Mouse (Mus musculus) MEL (cell line): ENCODE measurements around the gene Tfpi. TPM values are rescaled to one million over a fixed set of nuclear protein-coding genes. Genes with fewer than 3 reads are reported as not detected.

Experiments used
- DNase-seq: peaks from one replicate; pipeline ENCODE4 v3.0.0; 2011; ENCODE audit warnings: low read depth, low spot score
- H3K27ac ChIP-seq: 2 replicates; pipeline ENCODE4 v1.5.1; 2012; ENCODE audit warnings: low read depth, mild to moderate bottlenecking, control low read depth, low read length, moderate library complexity; ENCODE audit not compliant: control insufficient read depth
- H3K27me3 ChIP-seq, 2 experiments: fragments of 150-350 bp in 1 of 2; sonication (generic) in 1 of 2; 2 replicates each; pipeline ENCODE4 v1.6.1; 2012; ENCODE audit warnings: low read length in 2 of 2, mild to moderate bottlenecking in 2 of 2, improper control_type of control experiment in 1 of 2, moderate library complexity in 1 of 2; ENCODE audit not compliant: insufficient read depth in 2 of 2, control insufficient read depth in 1 of 2
- H3K36me3 ChIP-seq, 2 experiments: 2 replicates each; pipeline ENCODE4 v1.6.1; 2012 to 2014; ENCODE audit warnings: low read length in 2 of 2, improper control_type of control experiment in 1 of 2, inconsistent platforms in 1 of 2, mild to moderate bottlenecking in 1 of 2; ENCODE audit not compliant: insufficient read depth in 2 of 2, control insufficient read depth in 1 of 2
- H3K4me1 ChIP-seq, 2 experiments: fragments of 150-350 bp in 1 of 2; sonication (generic) in 1 of 2; 2 replicates each; pipeline ENCODE4 v1.6.1; 2012; ENCODE audit warnings: low read length in 2 of 2, improper control_type of control experiment in 1 of 2, mild to moderate bottlenecking in 1 of 2; ENCODE audit not compliant: insufficient read depth in 2 of 2, control insufficient read depth in 1 of 2
- H3K4me3 ChIP-seq, 2 experiments: fragments of 150-350 bp in 1 of 2; sonication (generic) in 1 of 2; 2 replicates each; pipeline ENCODE4 v1.5.1; 2012; ENCODE audit warnings: low read depth in 2 of 2, low read length in 2 of 2, mild to moderate bottlenecking in 2 of 2, moderate library complexity in 2 of 2, control low read depth in 1 of 2, improper control_type of control experiment in 1 of 2; ENCODE audit not compliant: control insufficient read depth in 1 of 2, insufficient read depth in 1 of 2
- H3K79me2 ChIP-seq: 2 replicates; pipeline ENCODE4 v1.6.1; 2012; ENCODE audit warnings: mild to moderate bottlenecking, low read length, moderate library complexity; ENCODE audit not compliant: control insufficient read depth, poor library complexity, insufficient read depth
- H3K9ac ChIP-seq: 2 replicates; pipeline ENCODE4 v1.6.1; 2012; ENCODE audit warnings: low read depth, mild to moderate bottlenecking, control low read depth, low read length, moderate library complexity; ENCODE audit not compliant: control insufficient read depth, poor library complexity, severe bottlenecking
- H3K9me3 ChIP-seq: fragments of 150-350 bp; sonication (generic); replicated peaks from 2 replicates; pipeline ENCODE4 v1.6.1; 2012; ENCODE audit warnings: mild to moderate bottlenecking, low read length, improper control_type of control experiment, moderate library complexity; ENCODE audit not compliant: insufficient read depth
- BHLHE40 ChIP-seq: IDR thresholded peaks from 2 replicates; pipeline ENCODE4 v1.6.1; 2012; ENCODE audit warnings: low read depth, mild to moderate bottlenecking, inconsistent platforms, low read length, improper control_type of control experiment, borderline replicate concordance
- CHD2 ChIP-seq: IDR thresholded peaks from 2 replicates; pipeline ENCODE4 v1.6.1; 2011; ENCODE audit warnings: low read length, improper control_type of control experiment
- ELF1 ChIP-seq: IDR thresholded peaks from 2 replicates; pipeline ENCODE4 v1.6.1; 2014; ENCODE audit warnings: low read depth, mild to moderate bottlenecking, inconsistent platforms, low read length, improper control_type of control experiment, moderate library complexity
- HCFC1 ChIP-seq: IDR thresholded peaks from 2 replicates; pipeline ENCODE4 v1.6.1; 2012; ENCODE audit warnings: low read depth, mild to moderate bottlenecking, inconsistent platforms, low read length, improper control_type of control experiment, moderate library complexity
- JUND ChIP-seq: IDR thresholded peaks from 2 replicates; pipeline ENCODE4 v1.6.1; 2011; ENCODE audit warnings: low read depth, mild to moderate bottlenecking, improper control_type of control experiment, low read length
- KAT2A ChIP-seq: conservative IDR thresholded peaks from 2 replicates; pipeline ENCODE4 v1.6.1; 2012; ENCODE audit warnings: low read depth, low read length, improper control_type of control experiment, inconsistent platforms
- MAFK ChIP-seq: IDR thresholded peaks from 2 replicates; pipeline ENCODE4 v1.6.1; 2011; ENCODE audit warnings: low read depth, mild to moderate bottlenecking, low read length, improper control_type of control experiment, borderline replicate concordance
- MAZ ChIP-seq: IDR thresholded peaks from 2 replicates; pipeline ENCODE4 v1.6.1; 2012; ENCODE audit warnings: low read depth, mild to moderate bottlenecking, inconsistent platforms, low read length, improper control_type of control experiment
- MEF2A ChIP-seq: IDR thresholded peaks from 2 replicates; pipeline ENCODE4 v1.6.1; 2014; ENCODE audit warnings: low read depth, mild to moderate bottlenecking, inconsistent platforms, low read length, improper control_type of control experiment; ENCODE audit not compliant: poor library complexity, insufficient replicate concordance, severe bottlenecking; ENCODE audit errors: extremely low read depth
- MXI1 ChIP-seq: IDR thresholded peaks from 2 replicates; pipeline ENCODE4 v1.6.1; 2011; ENCODE audit warnings: mild to moderate bottlenecking, low read depth, low read length, improper control_type of control experiment
- POLR2AphosphoS2 ChIP-seq: IDR thresholded peaks from 2 replicates; pipeline ENCODE4 v1.6.1; 2011; ENCODE audit warnings: low read length, improper control_type of control experiment
- RAD21 ChIP-seq: IDR thresholded peaks from 2 replicates; pipeline ENCODE4 v1.6.1; 2011; ENCODE audit warnings: mild to moderate bottlenecking, low read depth, low read length, improper control_type of control experiment
- SIN3A ChIP-seq: IDR thresholded peaks from 2 replicates; pipeline ENCODE4 v1.6.1; 2012; ENCODE audit warnings: low read length, improper control_type of control experiment, inconsistent platforms
- TAL1 ChIP-seq: IDR thresholded peaks from 2 replicates; pipeline ENCODE4 v1.6.1; 2012; ENCODE audit warnings: mild to moderate bottlenecking, inconsistent platforms, low read length, moderate library complexity, mixed read lengths
- TBP ChIP-seq: IDR thresholded peaks from 2 replicates; pipeline ENCODE4 v1.8.0; 2011; ENCODE audit warnings: low read depth, low read length, improper control_type of control experiment
- USF2 ChIP-seq, 2 experiments: IDR thresholded peaks; 2 replicates each; pipeline ENCODE4 v1.6.1; 2011 to 2012; ENCODE audit warnings: improper control_type of control experiment in 2 of 2, low read length in 2 of 2, borderline replicate concordance in 1 of 2, inconsistent platforms in 1 of 2, low read depth in 1 of 2, mild to moderate bottlenecking in 1 of 2; ENCODE audit not compliant: insufficient read depth in 1 of 2
- ZC3H11A ChIP-seq: IDR thresholded peaks from 2 replicates; pipeline ENCODE4 v1.6.1; 2012; ENCODE audit warnings: low read depth, mild to moderate bottlenecking, inconsistent platforms, low read length, improper control_type of control experiment
- ZMIZ1 ChIP-seq: IDR thresholded peaks from 2 replicates; pipeline ENCODE4 v1.6.1; 2012; ENCODE audit warnings: low read depth, mild to moderate bottlenecking, inconsistent platforms, low read length, improper control_type of control experiment, moderate library complexity
- ZNF384 ChIP-seq: IDR thresholded peaks from 2 replicates; pipeline ENCODE4 v1.6.1; 2012; ENCODE audit warnings: low read depth, mild to moderate bottlenecking, inconsistent platforms, low read length, improper control_type of control experiment
- polyA plus RNA-seq, 2 experiments: library from polyadenylated mRNA; stranded (reverse) in 1 of 2; unstranded in 1 of 2; fragments of >175 nt in 1 of 2; fragments of >200 nt in 1 of 2; gene quantifications; 2 replicates each; pipeline versions ENCODE4 v1.2.1 to v1.2.4; 2012; ENCODE audit warnings: low replicate concordance in 2 of 2, low read depth in 1 of 2; ENCODE audit not compliant: insufficient read length in 2 of 2, insufficient read depth in 1 of 2, missing spikeins in 1 of 2
- total RNA-seq: library from RNA; depleted of rRNA; stranded (reverse); fragments of 300-350 nt; gene quantifications from 2 replicates; pipeline ENCODE4 v1.2.3, GENCODE M21; 2012; rRNA removed

Gene Tfpi
- total RNA-seq = 0.82 and 1.1 TPM in 2 replicates
- polyA plus RNA-seq = 1 to 10 TPM in 1 of 2 experiments, not detected in 1; 2.5 TPM

DNA sequence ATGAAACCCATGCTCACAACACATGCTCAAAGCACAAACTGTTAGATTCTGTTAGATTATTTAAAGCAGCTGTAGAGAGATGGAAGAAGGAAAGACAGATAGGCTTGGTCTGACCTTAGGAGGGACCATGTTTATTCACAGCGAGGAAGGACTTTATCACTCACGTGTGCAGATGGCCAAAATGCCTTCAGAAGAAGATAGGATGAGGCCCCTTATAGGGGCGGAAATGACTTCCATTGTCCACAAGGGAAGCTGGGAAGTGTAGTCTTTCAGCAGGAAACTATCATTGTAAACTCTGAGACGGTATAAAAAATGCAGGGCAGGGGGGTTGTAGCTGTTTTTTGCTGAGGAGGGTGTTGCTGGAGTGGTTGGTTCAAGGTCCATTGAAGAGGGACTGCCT is at the start of gene Tfpi:
Gene Tfpi (minus strand): TSS at position 199 of the 400 bp plus-strand sequence.
- Histone ChIP-seq H3K4me1 (no peaks in the 10 kb centered on the region), H3K9ac (peak within 1 kb of the TSS; percentile 14; the same call in 1 of the 2 replicates), H3K27ac (no peak within 1 kb of the TSS), H3K4me3 (peak within 1 kb of the TSS in 1 of 2 experiments; percentile 28; a peak in 2 of 4 replicates), H3K27me3 (no peaks in the 10 kb centered on the region; a peak in 1 of 4 replicates), H3K9me3 (no peaks in the 10 kb centered on the region), H3K36me3 (no peaks in the 10 kb centered on the region), H3K79me2 (no peaks in the 10 kb centered on the region)
- TF ChIP-seq KAT2A (no peak), HCFC1 (peak; percentile 78), ZNF384 (no peak), MXI1 (0 out of 2 replicates have a peak, but pooled peaks have one; percentile 20), BHLHE40 (peak; percentile 75; the same call in 1 of the 2 replicates)
- DNase-seq = peak; percentile 14

GRCm38 (mm10) chr2:84526221-84526620 is 49.6 kb upstream of the Tfpi start:
- H3K36me3 ChIP-seq = no peaks in the 10 kb centered on the region; a peak in 2 of 4 replicates
- no peaks in the 10 kb centered on the region for H3K9me3 ChIP-seq
- H3K27me3 ChIP-seq = no peaks in the 10 kb centered on the region; a peak in 1 of 4 replicates
- TF ChIP-seq ZMIZ1 (no peak), TBP (no peak), JUND (no peak), ZC3H11A (no peak), MEF2A (no peak), POLR2AphosphoS2 (no peak), BHLHE40 (no peak), USF2 (IDR thresholded peaks at IDR 0.05; ENCODE audit: borderline replicate concordance in 1 of 2, insufficient read depth in 1 of 2, low read depth in 1 of 2, low read length in 2 of 2) (no peak)
- H3K9ac ChIP-seq = no peak overlapping the region
- DNase-seq = no peak
- H3K4me1 ChIP-seq = 0 out of 4 replicates have a peak, but pooled peaks cover 0 to 2% of the 10 kb centered on the region in 2 experiments
- H3K79me2 ChIP-seq = no peaks in the 10 kb centered on the region
- H3K27ac ChIP-seq = no peak overlapping the region
- H3K4me3 ChIP-seq = no peak overlapping the region

DNA sequence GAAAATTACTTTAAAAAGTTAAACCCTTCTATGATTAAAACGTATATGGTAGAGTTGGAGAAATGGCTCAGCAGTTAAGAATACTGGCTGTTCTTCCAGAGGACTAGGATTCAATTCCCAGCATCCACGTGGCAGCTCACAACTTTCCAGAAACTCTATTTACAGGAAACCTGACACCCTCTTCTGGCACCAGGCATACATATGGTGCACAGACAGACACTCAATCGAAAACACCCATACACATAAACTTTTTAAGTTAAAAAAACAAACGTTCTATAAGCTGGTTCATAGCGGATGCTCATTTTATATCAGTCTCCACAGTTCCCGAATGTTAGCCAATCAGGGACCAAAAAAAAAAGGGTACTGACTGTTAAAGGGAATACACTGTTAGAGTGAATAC is 49.2 kb upstream of the Tfpi start:
- H3K36me3 ChIP-seq = no peaks in the 10 kb centered on the region; a peak in 2 of 4 replicates
- H3K27me3 ChIP-seq = no peaks in the 10 kb centered on the region; a peak in 1 of 4 replicates
- no peaks in the 10 kb centered on the region for H3K9me3 ChIP-seq
- no peak for TF ChIP-seq MAZ
- TF ChIP-seq SIN3A = no peak
- no peak for TF ChIP-seq POLR2AphosphoS2
- no peak for TF ChIP-seq TBP
- TF ChIP-seq USF2 (IDR thresholded peaks at IDR 0.05; ENCODE audit: borderline replicate concordance in 1 of 2, insufficient read depth in 1 of 2, low read depth in 1 of 2, low read length in 2 of 2) = no peak
- no peak for TF ChIP-seq ZNF384
- no peak for TF ChIP-seq JUND
- TF ChIP-seq MAFK = no peak
- no peak for TF ChIP-seq CHD2
- TF ChIP-seq ELF1 = no peak
- no peak for TF ChIP-seq TAL1
- TF ChIP-seq RAD21 = no peak
- H3K79me2 ChIP-seq = no peaks in the 10 kb centered on the region
- H3K9ac ChIP-seq = no peak overlapping the region
- 0 out of 4 replicates have a peak, but pooled peaks cover 0 to 2% of the 10 kb centered on the region in 2 experiments for H3K4me1 ChIP-seq
- no peak for DNase-seq
- no peak overlapping the region for H3K27ac ChIP-seq
- no peak overlapping the region for H3K4me3 ChIP-seq
